Mouse (Mus musculus) left cerebral cortex, postnatal 36 days (tissue): Measurements from ENCODE around the gene Thra. TPM values are rescaled to one million over a fixed set of nuclear protein-coding genes. Genes with fewer than 3 reads are reported as not detected.
A peak's percentile ranks its signal among the peaks of the same experiment; 100 is the strongest.

Experiments
- DNase-seq, 2 experiments: peaks; one replicate each; pipeline ENCODE4 v3.0.0; 2021 to 2022; ENCODE audit warnings: low spot score in 2 of 2, mixed read lengths in 1 of 2
- intact Hi-C: fragments of 180-260 bp; cut with DNase I; formaldehyde crosslinking; loops from one replicate; pipeline ENCODE4 v1.15.1; 2025
- total RNA-seq, 2 experiments: library from RNA; stranded (reverse); gene quantifications; 2 replicates each; pipeline ENCODE4 v1.2.3; 2021

Gene Thra
- total RNA-seq = 100 to 1,000 TPM; 718 to 779 TPM

- peak; percentile 70 to 77 for DNase-seq
- intact Hi-C loops = loop anchor here (2.0 kb wide), 1 partner anchor 46 kb away; no protein-coding TSS in a partner anchor
Measured at GRCm38 (mm10) chr11:98740393-98741050, at the start of gene Thra. TSS of gene Thra (plus strand) at chr11:98740638.

GRCm38 (mm10) chr11:98693201-98693600 is 47.2 kb upstream of the Thra start:
- DNase-seq = no peak

GRCm38 (mm10) chr11:98693746-98694145 is 46.7 kb upstream of the Thra start:
- intact Hi-C loops = no loop called here
- no peak for DNase-seq

More at GRCm38 (mm10) chr11:98693201-98693600, 47.2 kb upstream of the Thra start:
- intact Hi-C loops = no loop called here

- DNase-seq = no peak
- intact Hi-C loops = no loop called here
Measured at GRCm38 (mm10) chr11:98694301-98694700, 46.1 kb upstream of the Thra start.

- intact Hi-C loops = loop anchor here (5.0 kb wide), 1 partner anchor 132 kb away; no protein-coding TSS in a partner anchor
Measured at GRCm38 (mm10) chr11:98695408-98695807, 45.0 kb upstream of the Thra start.

GRCm38 (mm10) chr11:98696454-98697216 is 43.8 kb upstream of the Thra start:
- DNase-seq = no peak
- intact Hi-C loops = loop anchor here (5.0 kb wide), 1 partner anchor 131 kb away; no protein-coding TSS in a partner anchor

More at GRCm38 (mm10) chr11:98695408-98695807, 45.0 kb upstream of the Thra start:
- DNase-seq = no peak

GRCm38 (mm10) chr11:98697225-98697624 is 43.2 kb upstream of the Thra start:
- DNase-seq = no peak
- intact Hi-C loops = loop anchor here (5.0 kb wide), 1 partner anchor 130 kb away; no protein-coding TSS in a partner anchor

- intact Hi-C loops = loop anchor here (5.0 kb wide), 1 partner anchor 128 kb away; no protein-coding TSS in a partner anchor
- no peak for DNase-seq
Measured at GRCm38 (mm10) chr11:98698849-98699640, 41.4 kb upstream of the Thra start.

- intact Hi-C loops = loop anchor here (2.0 to 10.0 kb wide), 3 partner anchors 87 to 205 kb away; partner anchors contain the start of gene Cdc6
- DNase-seq = peak; percentile 68 to 74
Measured at GRCm38 (mm10) chr11:98699911-98700310, 40.5 kb upstream of the Thra start.

GRCm38 (mm10) chr11:98701213-98701670 is 39.2 kb upstream of the Thra start, which contains the start of gene Csf3:
TSS of gene Csf3 (plus strand) at chr11:98701263.
- DNase-seq = no peak
- intact Hi-C loops = loop anchor here (2.0 to 10.0 kb wide), 2 partner anchors 86 to 204 kb away; partner anchors contain the start of gene Cdc6

GRCm38 (mm10) chr11:98702323-98702722 is 38.1 kb upstream of the Thra start:
- intact Hi-C loops = loop anchor here (10.0 kb wide), 1 partner anchor 202 kb away; the partner anchor contains the start of gene Cdc6
- DNase-seq = no peak

GRCm38 (mm10) chr11:98705021-98705420 is 35.4 kb upstream of the Thra start:
- DNase-seq = no peak
- intact Hi-C loops = loop anchor here (10.0 kb wide), 1 partner anchor 200 kb away; the partner anchor contains the start of gene Cdc6

- intact Hi-C loops = loop anchor here (10.0 kb wide), 1 partner anchor 197 kb away; the partner anchor contains the start of gene Cdc6
- DNase-seq = no peak
Measured at GRCm38 (mm10) chr11:98707401-98708281, 32.8 kb upstream of the Thra start.

GRCm38 (mm10) chr11:98708282-98708956 is 32.0 kb upstream of the Thra start:
- no peak for DNase-seq
- intact Hi-C loops = loop anchor here (10.0 kb wide), 1 partner anchor 196 kb away; the partner anchor contains the start of gene Cdc6

- intact Hi-C loops = loop anchor here (10.0 kb wide), 1 partner anchor 196 kb away; the partner anchor contains the start of gene Cdc6
- peak in 1 of 2 experiments; percentile 39 for DNase-seq
Measured at GRCm38 (mm10) chr11:98709001-98709741, 31.3 kb upstream of the Thra start.

- intact Hi-C loops = no loop called here
- peak; percentile 64 to 67 for DNase-seq
Measured at GRCm38 (mm10) chr11:98710416-98711045, 29.9 kb upstream of the Thra start.
